Mouse (Mus musculus): Measurements from ENCODE around the gene Esrrg. TPM values are rescaled to one million over a fixed set of nuclear protein-coding genes. Genes with fewer than 3 reads are reported as not detected.

Esrrg gene
- total RNA-seq, 2 experiments from 2014 or later = 15.7 to 19.6 TPM

DNA sequence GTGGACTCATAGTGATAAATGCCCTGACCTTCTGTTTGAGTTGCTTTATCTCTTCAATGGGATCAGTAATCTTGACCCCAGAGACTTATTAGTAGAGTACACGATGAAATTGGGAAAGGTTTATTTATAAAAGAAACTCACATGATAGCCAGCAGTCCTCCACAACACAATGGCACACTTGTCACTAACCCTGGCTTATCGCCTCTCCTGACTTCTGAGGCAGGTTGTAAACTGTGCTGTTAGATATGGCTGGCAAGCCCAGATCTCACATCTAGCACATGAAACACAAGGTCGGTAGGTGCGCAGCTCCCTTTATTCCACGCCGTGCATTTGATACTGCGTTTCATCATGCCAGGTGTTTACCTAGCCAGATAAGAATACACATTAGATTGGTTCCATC, 288.3 kb downstream of the Esrrg start:
- intact Hi-C loops (cut with DNase I) = no loop called here
- DNase-seq = no peak

DNA sequence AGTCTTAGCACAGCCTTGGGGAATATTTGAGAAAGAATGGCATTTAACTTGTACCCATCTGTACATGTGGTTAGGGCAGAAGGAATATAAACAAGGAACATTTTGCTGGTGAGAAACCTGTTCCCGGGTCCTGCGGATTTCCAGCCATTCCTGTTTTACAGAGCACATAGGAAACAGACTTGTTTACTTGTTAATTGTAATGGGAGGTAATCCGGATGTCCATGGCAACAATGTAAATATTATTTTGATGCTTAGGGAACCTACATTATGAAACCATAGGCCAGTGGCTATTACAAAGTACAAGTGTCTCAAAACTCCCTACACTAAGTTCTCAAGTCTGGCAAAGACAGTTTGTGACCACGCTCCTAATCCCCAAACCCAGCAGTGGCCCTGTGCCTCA, 290.9 kb downstream of the Esrrg start:
- no peak for DNase-seq
- intact Hi-C loops (cut with DNase I) = no loop called here

DNA sequence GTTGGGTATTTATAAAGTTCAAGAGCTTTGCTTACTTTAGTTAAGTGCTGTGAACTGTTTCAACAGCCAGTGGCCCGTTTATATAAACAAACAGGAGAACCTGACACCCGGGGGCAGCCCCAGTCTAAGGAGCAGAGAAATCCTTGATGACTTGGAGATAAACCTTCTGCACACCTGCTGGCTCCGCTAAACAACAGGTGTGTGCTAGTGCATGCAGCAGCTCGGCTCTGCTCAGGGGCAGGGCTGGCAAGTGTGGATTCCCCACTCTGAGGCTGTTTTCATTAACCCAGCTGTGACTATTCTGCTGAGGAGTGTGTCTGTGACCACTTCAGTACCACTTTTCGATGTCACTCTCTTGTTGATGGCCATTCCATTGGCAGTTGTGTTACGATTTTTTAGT, 292.2 kb downstream of the Esrrg start:
- intact Hi-C loops (cut with DNase I) = no loop called here
- DNase-seq = no peak

DNA sequence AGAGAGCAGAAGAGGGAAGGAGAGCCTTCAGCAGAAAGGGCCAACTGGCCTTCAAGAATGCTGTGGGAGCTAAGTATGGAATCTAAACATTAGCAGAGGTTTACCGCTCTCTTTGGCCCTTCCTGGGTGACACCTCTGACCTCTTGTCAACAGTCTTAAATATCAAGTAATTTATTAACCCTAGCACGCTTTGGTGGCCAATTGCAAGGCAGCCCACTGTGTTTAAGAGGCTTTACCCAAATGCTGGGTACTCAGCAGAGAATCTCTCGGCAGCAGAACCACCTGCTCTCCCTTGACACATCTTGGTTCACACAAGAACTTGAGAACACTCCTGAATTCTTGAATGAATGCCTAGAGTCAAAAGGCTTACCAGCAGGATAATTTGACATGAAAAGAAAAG, 293.6 kb downstream of the Esrrg start:
- no peak for DNase-seq
- intact Hi-C loops (cut with DNase I) = no loop called here

DNA sequence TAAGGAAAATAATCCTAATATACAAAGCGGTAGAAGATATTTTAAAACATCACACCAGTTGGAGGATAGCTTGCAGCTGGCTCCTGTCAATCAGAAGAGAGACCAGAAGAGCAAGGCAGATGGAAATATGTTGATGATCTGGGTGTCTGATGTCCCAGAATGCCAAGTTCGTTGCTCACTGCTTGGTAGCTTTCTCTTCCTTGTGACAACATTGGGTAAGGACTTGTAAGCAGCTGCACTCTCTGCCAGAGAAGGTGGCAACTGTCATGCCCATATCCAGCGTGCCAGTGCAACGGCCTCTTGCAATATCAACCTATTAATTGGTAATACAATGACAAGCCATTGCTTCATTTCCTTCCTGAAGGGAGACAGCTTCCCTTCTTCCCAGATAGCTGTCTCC, 296.1 kb downstream of the Esrrg start:
- DNase-seq = no peak

DNA sequence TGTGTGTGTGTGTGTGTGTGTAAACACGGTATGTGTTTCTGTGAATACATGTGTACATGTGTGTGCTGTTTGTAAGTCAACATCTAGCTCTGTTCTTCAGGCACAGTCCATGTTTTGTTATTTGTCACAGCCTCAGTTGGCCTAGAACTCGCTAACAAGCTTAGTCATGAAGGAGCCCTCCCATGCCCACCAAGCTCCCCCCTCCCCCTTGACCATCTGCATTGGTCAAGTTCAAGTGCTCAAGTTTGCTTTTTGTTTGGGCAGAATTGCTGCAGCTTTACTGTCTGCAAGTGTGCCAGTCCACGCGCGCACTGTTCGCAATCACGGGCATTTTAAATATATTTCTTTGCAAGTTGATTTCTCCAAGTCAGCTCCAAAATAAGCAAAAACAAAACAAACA, 298.8 kb downstream of the Esrrg start:
- no peak for DNase-seq
- intact Hi-C loops (cut with DNase I) = no loop called here

More for the DNA sequence above, 296.1 kb downstream of the Esrrg start:
- intact Hi-C loops (cut with DNase I) = no loop called here

DNA sequence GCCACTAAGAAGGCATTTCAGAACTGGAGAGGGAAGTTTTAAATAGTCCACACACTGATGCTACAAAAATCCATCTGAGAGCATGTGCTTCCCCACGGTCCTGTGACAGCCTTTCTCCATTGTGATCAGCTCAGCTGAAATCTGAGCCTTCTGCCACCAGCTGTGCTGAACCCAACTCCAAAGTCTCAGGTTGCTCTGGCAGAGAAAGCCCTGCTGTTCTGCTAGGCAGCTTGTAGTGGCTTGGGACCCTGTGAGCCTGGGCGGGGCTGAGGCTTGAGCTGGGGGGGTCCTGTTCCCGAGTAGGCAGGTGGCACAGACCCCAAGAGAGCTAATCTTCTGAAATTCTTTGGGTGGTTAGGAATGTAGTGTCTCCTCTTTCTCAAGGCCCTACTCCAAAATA, 299.3 kb downstream of the Esrrg start:
- no peak for DNase-seq
- intact Hi-C loops (cut with DNase I) = no loop called here

DNA sequence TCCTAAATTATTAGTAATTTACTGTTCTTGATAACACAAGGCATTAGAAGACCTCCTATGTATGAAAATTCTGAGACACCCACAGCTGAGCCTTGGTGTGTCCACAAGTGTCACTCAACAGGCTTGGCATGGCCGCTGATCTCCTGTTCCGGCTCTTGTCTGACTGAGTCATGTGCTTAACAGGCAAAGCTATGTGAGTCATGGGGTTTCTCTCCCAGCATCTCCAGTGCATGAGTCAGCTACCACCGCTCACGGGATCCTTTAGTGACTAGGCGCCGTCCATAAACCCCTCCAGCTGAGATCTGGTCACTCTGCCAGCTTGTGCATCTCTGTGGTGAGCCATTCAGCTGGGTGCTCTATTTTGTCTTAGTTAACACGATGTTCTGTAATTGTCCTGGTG, 302.1 kb downstream of the Esrrg start:
- DNase-seq = no peak
- intact Hi-C loops (cut with DNase I) = no loop called here

DNA sequence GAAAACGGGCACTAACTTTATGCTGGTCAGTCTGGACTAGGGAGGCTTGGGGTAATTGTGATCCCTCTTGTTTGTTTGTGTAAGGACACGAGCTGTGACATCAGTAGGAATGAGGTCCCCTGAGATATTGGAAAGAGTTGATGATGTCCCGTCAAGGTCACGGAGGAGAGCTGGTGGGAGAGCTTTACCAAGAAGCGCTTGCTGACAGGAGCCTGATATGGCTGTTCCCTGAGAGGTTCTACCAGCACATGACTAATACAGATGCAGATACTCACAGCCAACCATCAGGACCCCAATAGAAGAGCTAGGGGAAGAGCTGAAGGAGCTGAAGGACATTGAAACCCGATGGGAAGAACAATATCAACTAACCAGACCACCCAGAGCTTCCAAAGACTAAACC, 302.6 kb downstream of the Esrrg start:
- intact Hi-C loops (cut with DNase I) = no loop called here
- DNase-seq = no peak

DNA sequence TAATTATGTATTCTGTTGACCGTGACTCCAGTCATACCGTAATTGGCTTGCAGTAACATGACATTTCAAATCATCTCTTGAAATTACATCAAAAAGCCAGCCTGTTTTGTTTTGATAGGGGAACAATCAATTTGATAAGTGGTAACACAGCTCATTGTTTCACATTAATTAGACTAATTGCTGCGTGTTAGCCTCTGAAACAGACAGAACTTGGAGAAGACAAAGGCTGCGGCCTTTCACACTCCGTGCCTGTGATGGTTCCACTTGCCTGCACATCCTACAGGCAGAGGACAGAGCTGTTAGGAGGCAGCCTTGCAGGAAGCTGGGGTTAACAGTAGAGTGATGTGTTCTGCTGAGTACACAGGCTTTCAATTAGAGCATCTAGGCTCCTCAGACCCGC, 309.7 kb downstream of the Esrrg start:
- intact Hi-C loops (cut with DNase I) = no loop called here
- no peak for DNase-seq

DNA sequence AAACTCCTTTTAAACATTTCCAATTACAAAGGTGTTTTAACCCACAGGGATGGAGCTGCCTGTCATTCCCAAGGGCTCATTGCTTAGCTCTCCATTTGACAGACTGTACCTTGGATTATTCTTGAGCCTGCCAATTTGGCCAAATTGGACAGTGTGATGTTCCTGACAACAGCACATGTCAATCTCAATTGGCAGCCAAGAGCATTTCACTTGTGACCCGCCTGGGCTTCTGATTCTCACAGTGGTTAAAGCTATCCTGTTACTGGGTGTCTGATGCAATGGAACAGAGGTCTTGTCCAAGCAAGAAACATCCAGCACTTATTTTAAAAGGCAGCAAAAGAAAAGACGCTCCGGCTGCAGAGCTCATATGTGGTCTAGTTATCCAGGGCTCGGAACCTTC, 310.3 kb downstream of the Esrrg start:
- DNase-seq = no peak
- intact Hi-C loops (cut with DNase I) = no loop called here

DNA sequence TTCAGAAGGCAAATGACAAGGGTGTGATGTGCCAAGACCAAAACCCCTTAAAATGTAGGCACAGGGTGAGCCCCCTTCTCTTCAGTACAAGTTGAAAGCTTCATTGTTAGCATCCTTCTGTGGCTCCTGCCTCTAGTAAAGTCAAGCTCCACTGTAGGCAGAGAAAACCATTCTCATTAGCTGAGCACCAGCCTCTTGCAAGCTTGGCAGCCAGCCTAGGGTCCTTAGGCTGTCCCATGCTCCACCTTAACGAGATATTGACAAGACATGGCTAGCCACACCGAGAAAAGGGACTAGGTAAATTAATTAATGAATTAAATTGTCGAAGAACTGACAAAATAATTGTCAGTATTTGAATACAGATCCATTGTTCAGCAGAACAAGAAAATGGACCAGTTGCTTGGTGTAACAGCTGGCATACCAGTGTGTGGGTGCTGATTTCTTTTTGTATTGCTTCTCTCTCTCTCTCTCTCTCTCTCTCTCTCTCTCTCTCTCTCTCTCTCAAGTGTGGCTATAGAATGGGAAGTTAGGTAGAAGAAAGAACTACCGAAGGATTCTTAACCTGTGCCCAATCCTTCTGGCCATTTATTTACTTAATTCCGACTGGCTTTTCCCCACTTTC, 311.7 kb downstream of the Esrrg start:
- intact Hi-C loops (cut with DNase I) = no loop called here
- no peak for DNase-seq

DNA sequence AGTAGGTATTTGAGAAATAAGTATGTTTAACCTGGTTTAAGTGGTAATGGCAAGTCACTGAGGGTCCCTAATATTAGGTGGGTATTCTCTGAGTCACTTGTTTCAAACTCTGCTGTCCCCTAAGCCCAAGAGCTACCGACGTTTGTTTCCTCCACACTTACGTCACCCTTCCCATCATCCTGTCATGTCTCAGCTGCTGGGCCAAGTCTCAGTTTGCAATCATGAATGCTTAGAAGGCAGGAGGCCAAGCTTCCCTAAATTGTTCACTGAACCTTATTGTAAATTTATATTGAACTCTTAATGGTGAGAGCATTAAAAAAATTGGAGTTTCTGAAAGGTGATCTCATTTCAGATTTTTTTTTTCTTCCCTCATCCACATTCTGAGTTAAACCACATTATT, 322.6 kb downstream of the Esrrg start:
- no peak for DNase-seq
- intact Hi-C loops (cut with DNase I) = no loop called here

DNA sequence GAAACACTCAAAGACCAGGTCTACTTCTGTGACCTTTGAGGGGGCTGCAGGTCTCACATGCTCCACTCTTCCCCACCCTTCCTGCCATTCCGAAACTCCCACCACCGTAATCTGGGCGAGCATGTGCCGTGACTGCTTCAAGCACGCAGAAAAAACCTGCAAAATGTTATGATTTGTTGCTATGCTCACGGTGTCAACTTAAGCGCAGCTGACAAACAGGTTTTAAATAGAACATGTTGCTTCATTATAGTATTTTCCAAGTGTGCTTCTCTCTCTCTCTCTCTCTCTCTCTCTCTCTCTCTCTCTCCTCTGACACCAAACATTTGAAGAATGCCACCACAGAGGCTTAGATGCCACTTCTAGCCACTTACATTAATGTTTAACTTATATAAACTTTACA, 330.1 kb downstream of the Esrrg start:
- intact Hi-C loops (cut with DNase I) = no loop called here
- DNase-seq = no peak

DNA sequence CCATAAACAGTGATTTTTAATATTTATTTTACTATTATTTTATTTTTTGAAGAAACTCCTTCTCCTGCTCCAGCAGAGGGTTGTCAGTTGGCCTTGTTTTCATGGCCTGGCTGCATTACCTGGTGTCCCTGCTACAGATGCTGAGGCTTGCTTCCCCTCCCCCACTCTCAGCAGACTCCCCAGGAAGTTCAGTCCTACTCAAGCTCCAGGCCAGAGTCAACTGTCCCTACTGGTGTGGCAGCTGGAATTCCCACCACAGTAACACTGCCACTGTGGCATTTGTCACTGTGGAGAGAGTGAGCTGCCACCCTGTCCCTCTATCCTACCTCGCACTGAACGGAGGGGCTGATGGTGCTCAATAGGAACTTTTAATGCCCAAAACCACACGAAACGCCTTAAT, 330.5 kb downstream of the Esrrg start:
- no peak for DNase-seq
- intact Hi-C loops (cut with DNase I) = no loop called here

DNA sequence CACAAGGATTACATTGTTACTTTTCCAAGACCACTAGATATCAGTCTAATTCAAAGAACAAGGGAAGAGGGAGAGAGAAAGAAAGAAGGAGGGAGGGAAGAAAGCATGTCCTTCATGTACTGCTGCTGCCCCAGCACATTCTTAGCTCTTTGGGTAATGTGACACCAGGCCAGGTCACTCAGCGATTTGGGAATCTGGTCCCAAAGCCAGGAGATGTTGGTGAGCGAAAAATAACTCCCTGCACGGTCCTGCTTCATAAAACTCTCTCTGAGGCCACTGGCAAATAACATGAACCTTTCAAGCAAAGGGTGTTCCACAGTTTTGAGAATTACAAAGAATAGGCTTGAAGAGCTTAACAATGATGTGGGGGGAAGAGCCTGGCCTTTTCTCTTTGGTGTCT, 342.9 kb downstream of the Esrrg start:
- DNase-seq = no peak
- intact Hi-C loops (cut with DNase I) = no loop called here

DNA sequence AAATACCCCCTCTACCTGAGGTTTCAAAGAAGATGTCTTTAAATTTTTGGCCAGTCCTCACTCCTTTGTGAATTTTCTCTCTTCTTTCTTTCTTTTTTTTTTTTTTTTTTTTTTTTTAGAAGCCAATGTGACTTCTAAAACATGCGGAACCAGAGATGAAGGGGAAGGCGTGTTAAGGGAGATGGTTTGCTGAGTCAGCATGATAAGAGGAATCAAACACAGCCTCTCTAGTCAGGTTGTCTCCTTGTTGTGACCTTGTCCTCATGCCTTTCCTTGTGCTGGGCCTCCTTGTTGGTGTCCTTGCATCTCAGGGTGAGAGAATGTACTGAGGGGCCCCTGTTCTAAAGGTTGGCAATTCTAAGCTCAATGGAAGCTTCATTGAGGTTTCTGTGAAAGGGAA, 348.1 kb downstream of the Esrrg start:
- intact Hi-C loops (cut with DNase I) = no loop called here
- no peak for DNase-seq

DNA sequence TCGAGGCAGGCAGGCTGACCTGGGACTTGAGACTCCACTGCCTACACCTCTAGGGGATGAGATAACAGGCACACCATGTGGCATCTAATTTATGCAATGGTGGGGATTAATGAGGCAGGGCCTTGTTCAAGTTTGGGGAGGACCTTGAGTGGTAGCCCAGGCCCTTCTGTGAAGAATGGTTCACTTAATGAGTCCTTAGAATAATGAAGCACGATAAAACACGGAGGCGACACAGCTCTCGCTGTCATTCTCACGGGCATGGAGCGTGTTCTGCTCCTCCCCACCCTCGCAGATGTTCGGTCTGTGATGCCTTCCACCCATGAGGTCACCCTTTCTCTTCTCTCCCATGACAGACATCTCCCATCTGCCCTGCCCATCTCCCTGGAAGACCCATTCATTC, 350.6 kb downstream of the Esrrg start:
- DNase-seq = no peak
- intact Hi-C loops (cut with DNase I) = no loop called here

DNA sequence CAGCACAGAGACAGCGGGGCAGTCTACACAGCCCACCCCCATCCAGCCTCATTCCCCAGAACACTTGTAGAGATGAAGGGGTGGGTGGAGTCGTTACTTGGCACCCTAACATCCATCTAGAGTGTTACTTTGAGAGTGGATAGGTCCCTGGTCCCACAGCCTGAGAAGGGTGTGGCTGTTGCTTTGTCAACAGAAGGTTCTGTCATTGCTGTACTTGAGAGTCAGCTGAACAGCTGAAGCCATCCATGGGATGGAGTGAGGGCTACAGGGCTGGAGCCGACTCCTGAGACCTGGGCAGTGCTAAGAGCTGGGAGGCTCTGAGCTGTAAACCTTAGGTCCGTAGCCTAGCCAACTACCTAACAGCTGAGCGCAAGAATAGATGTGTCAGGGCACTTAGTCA, 352.9 kb downstream of the Esrrg start:
- intact Hi-C loops (cut with DNase I) = loop anchor here (10.0 kb wide), 1 partner anchor 817 kb away; no protein-coding TSS in a partner anchor
- DNase-seq = no peak

DNA sequence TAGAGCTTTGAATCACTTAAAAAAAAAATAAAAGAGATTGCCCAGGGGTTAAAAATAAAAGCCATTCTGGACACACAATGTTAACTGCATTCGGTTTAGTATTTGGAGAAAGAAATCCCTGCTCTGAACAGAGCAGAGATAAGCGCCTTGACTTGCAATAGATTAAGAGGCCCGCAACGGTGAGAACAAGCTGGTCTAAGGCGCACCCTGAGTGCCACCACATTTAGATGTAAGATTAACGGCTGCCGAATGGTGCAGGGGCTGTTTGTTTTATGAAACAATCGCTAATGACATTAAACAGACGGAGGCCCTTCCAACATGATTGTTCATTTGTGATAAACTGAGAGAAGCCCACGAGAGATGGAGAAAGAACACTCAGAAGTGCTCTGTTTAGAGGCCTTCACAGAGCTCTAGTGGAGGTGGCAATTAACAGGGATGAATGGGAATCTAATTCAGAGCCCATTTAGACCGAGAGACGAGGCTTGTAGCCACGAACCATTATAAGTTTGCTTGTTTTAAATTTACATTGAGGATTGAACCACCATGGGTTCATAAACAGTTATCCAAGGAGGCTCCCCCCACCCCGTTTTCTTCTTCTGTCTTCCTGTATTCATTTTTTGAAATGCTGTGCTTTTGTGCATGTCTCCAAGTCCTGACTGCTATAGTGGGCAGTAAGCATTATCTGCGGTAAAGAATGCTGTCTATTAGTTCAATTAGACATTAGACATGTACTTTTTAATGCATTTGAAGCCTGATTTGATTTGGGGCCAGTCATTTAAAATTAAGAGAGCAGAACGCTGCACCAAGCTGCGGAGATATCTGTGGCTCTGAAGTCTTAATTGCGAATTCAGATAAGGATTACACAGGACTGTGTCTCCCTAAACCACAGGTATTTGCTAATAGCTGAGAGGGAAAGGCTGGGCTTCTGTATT, 356.5 kb downstream of the Esrrg start:
- no peak for DNase-seq
- intact Hi-C loops (cut with DNase I) = loop anchor here (10.0 kb wide), 1 partner anchor 820 kb away; no protein-coding TSS in a partner anchor

DNA sequence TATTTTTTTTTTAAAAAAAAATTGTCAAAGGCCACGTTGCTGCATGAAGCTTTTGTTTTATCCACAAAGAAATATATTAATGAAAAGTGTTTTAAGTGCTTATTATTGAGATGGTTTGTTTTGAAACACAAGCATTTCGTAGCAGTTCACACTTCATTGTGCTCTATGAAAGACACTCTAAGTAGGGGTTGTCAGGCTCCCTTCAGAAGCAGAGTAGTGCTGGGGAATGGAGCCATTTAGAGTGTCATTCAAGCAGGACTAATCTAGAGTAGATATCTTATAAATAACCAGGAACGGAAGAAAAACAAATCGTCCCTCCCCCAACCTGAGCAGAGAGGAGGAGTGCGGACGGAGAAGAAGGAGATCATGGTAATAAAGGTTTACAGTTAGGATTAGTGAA, 357.3 kb downstream of the Esrrg start:
- DNase-seq = no peak
- intact Hi-C loops (cut with DNase I) = loop anchor here (10.0 kb wide), 1 partner anchor 821 kb away; no protein-coding TSS in a partner anchor

DNA sequence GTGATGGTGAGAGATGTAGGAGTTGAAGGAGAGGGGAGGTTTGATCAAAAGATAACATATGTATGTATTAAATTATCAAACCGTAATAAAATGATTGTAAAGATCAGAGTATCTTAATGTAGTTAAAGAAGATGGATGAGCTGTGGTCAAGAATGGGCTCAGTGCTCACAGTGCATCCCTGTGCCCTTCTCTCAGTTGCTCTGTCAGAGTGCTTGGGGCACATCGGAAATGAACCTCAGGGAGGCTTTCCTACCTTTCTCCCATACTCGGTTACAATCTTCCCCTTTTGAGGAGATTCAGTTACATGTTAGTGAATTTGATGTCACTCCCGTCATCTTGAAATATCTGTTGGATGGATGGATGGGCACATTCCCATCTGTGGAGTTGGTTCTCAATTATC, 359.8 kb downstream of the Esrrg start:
- intact Hi-C loops (cut with DNase I) = loop anchor here (10.0 kb wide), 1 partner anchor 824 kb away; no protein-coding TSS in a partner anchor
- DNase-seq = no peak
